ENCODE assay signal across 8 mouse cellular contexts in genomic region chr17:28691687-28692340, GRCm38 (mm10). TPM values are rescaled to one million over a fixed set of nuclear protein-coding genes. Genes with fewer than 3 reads are reported as not detected.
A peak's percentile ranks its signal among the peaks of the same experiment; 100 is the strongest.
DNase-seq lines count a peak whose midpoint lies in the region; ATAC-seq and TF ChIP-seq lines count a peak whose summit lies in the region.

No protein-coding gene starts in this region.

- H3K27me3 ChIP-seq in E14TG2a.4 (ENCODE audit: insufficient read depth, low read length): peaks cover 15% of the 10 kb centered on the region
- peaks cover 13% of the 10 kb centered on the region for H3K27me3 ChIP-seq in heart, embryonic 10.5 days (ENCODE audit: insufficient read depth, poor library complexity, severe bottlenecking)
- peaks cover 7% of the 10 kb centered on the region; the same call in 1 of the 2 replicates for H3K27me3 ChIP-seq in kidney, embryonic 15.5 days

- peaks cover 64% of the 10 kb centered on the region for H3K4me1 ChIP-seq in E14TG2a.4 (replicated peaks; ENCODE audit: low read depth, low read length)
- peaks cover 46% of the 10 kb centered on the region for H3K4me1 ChIP-seq in heart, embryonic 10.5 days
- H3K4me1 ChIP-seq in kidney, embryonic 15.5 days: peaks cover 48% of the 10 kb centered on the region

- WGBS in heart, embryonic 10.5 days: 0% methylated on average over 53 of the region's 53 CpGs
- WGBS in kidney, embryonic 15.5 days: under 1% methylated on average over 53 of the region's 53 CpGs

- H3K9ac ChIP-seq in kidney, embryonic 15.5 days: peak overlapping the region; percentile 89

- H3K9me3 ChIP-seq in E14TG2a.4 (ENCODE audit: low read length): no peaks in the 10 kb centered on the region
- H3K9me3 ChIP-seq in heart, embryonic 10.5 days: no peaks in the 10 kb centered on the region
- no peaks in the 10 kb centered on the region for H3K9me3 ChIP-seq in kidney, embryonic 15.5 days (replicated peaks)

- TF ChIP-seq CTCF in E14TG2a.4 (conservative IDR thresholded peaks at IDR 0.05; ENCODE audit: low read length): no peak

- H3K36me3 ChIP-seq in E14TG2a.4 (ENCODE audit: insufficient read depth, low read length): peaks cover 27% of the 10 kb centered on the region
- H3K36me3 ChIP-seq in heart, embryonic 10.5 days: no peaks in the 10 kb centered on the region
- no peaks in the 10 kb centered on the region; the same call in 1 of the 2 replicates for H3K36me3 ChIP-seq in kidney, embryonic 15.5 days

- peak; percentile 44 for ATAC-seq in kidney, embryonic 15.5 days (replicated peaks; ENCODE audit: low FRiP score)
- no peak for ATAC-seq in monocyte, adult 5-6 weeks (replicated peaks; ENCODE audit: insufficient number of reproducible peaks, low FRiP score, low TSS enrichment, poor library complexity, severe bottlenecking)

- DNase-seq in adrenal gland, adult (ENCODE audit: inconsistent age in 2 of 2, low spot score in 1 of 2): peak; percentile 77 to 90
- DNase-seq in embryo, embryonic 11 days: peak; percentile 73
- DNase-seq in heart, embryonic 10.5 days (ENCODE audit: low spot score): peak; percentile 85
- peak; percentile 73 to 76 for DNase-seq in lung, postnatal 4 days
- DNase-seq in right cerebral cortex, postnatal 4 days: peak; percentile 48

- H3K4me2 ChIP-seq in kidney, embryonic 15.5 days: peak overlapping the region; percentile 63

- H3K27ac ChIP-seq in heart, embryonic 10.5 days: peak overlapping the region; percentile 98
- peak overlapping the region; percentile 97 for H3K27ac ChIP-seq in kidney, embryonic 15.5 days

- H3K4me3 ChIP-seq in E14TG2a.4 (replicated peaks; ENCODE audit: low read length): peak overlapping the region; percentile 98
- H3K4me3 ChIP-seq in heart, embryonic 10.5 days: peak overlapping the region; percentile 98
- peak overlapping the region; percentile 89 for H3K4me3 ChIP-seq in kidney, embryonic 15.5 days (replicated peaks)

RNA-seq across cellular contexts. Expression of gene Mapk14, which starts 0.7 kb away (rescaled TPM):
- polyA plus RNA-seq in heart, embryonic 10.5 days (2016; fragmentation: Nextera tagmentation; extraction: Ambion mirVana): 34.3 and 48.9 TPM in 2 replicates
- 43.6 and 47.3 TPM in 2 replicates for polyA plus RNA-seq in kidney, embryonic 15.5 days (2015; fragmentation: Nextera tagmentation; extraction: Ambion mirVana)
- total RNA-seq in monocyte, adult 5-6 weeks (2017): 157 to 202 TPM (median 181 TPM) in 3 replicates

RNA-seq across cellular contexts. Expression of gene Slc26a8, which starts 1.8 kb away (rescaled TPM):
- polyA plus RNA-seq in heart, embryonic 10.5 days (2016; fragmentation: Nextera tagmentation; extraction: Ambion mirVana): 0.15 and 0.34 TPM in 2 replicates
- polyA plus RNA-seq in kidney, embryonic 15.5 days (2015; fragmentation: Nextera tagmentation; extraction: Ambion mirVana): 0.75 and 0.85 TPM in 2 replicates
- total RNA-seq in monocyte, adult 5-6 weeks (2017): 0.97 to 1.5 TPM in 2 of 3 replicates, not detected in the other

RNA-seq across cellular contexts. Expression of gene AC170998.1, which starts 34.1 kb away (rescaled TPM):
- polyA plus RNA-seq in heart, embryonic 10.5 days (2016; fragmentation: Nextera tagmentation; extraction: Ambion mirVana): 2.6 and 3.2 TPM in 2 replicates
- polyA plus RNA-seq in kidney, embryonic 15.5 days (2015; fragmentation: Nextera tagmentation; extraction: Ambion mirVana): 3.1 and 4.0 TPM in 2 replicates
- total RNA-seq in monocyte, adult 5-6 weeks (2017): 10.1 to 17.4 TPM in 2 of 3 replicates, not detected in the other
